Mouse (Mus musculus) myocyte (in vitro differentiated cells): ENCODE data around the gene Etd. TPM values are rescaled to one million over a fixed set of nuclear protein-coding genes. Genes with fewer than 3 reads are reported as not detected.
A peak's percentile ranks its signal among the peaks of the same experiment; 100 is the strongest.
"Not testable (repeated sequence)": the region's sequence is repeated elsewhere in the genome, so short reads cannot be mapped to it uniquely, and the experiment has no call there.

Source experiments
- H3K27me3 ChIP-seq: one replicate; pipeline ENCODE4 v1.6.1; 2011; ENCODE audit not compliant: control insufficient read depth, insufficient read depth, insufficient read length
- H3K36me3 ChIP-seq: one replicate; pipeline ENCODE4 v1.6.1; 2011; ENCODE audit not compliant: control insufficient read depth, insufficient read depth
- H3K4me2 ChIP-seq: one replicate; pipeline ENCODE4 v1.6.1; 2011; ENCODE audit warnings: low read depth, control low read depth
- H3K4me3 ChIP-seq: one replicate; pipeline ENCODE4 v1.5.1; 2011; ENCODE audit warnings: mild to moderate bottlenecking, control low read depth, moderate library complexity
- H3K79me2 ChIP-seq: one replicate; pipeline ENCODE4 v1.6.1; 2011; ENCODE audit not compliant: control insufficient read depth, insufficient read depth
- H3ac ChIP-seq: one replicate; pipeline ENCODE4 v1.6.1; 2011; ENCODE audit not compliant: control insufficient read depth, insufficient read length
- CEBPB ChIP-seq: IDR thresholded peaks from 2 replicates; pipeline ENCODE4 v1.6.1; 2011; ENCODE audit warnings: mild to moderate bottlenecking, moderate library complexity; ENCODE audit not compliant: poor library complexity, insufficient read depth, severe bottlenecking
- E2F4 ChIP-seq: IDR thresholded peaks from one replicate; pipeline ENCODE4 v1.6.1; 2011; ENCODE audit warnings: mild to moderate bottlenecking, control low read depth, moderate library complexity; ENCODE audit not compliant: insufficient read depth
- MAX ChIP-seq: IDR thresholded peaks from one replicate; pipeline ENCODE4 v1.6.1; 2011; ENCODE audit warnings: low read depth, mild to moderate bottlenecking, control low read depth
- MYOD1 ChIP-seq, 3 experiments: IDR thresholded peaks; one replicate each; pipeline ENCODE4 v1.6.1; 2011; ENCODE audit warnings: control low read depth in 2 of 3, low read depth in 2 of 3, mild to moderate bottlenecking in 2 of 3, moderate library complexity in 1 of 3; ENCODE audit not compliant: insufficient read length in 2 of 3, control insufficient read depth in 1 of 3
- MYOG ChIP-seq, 3 experiments: IDR thresholded peaks; one replicate each; pipeline ENCODE4 v1.6.1; 2011; ENCODE audit warnings: control low read depth in 2 of 3, low read depth in 2 of 3, mild to moderate bottlenecking in 2 of 3; ENCODE audit not compliant: insufficient read length in 2 of 3, control insufficient read depth in 1 of 3, insufficient read depth in 1 of 3
- POLR2A ChIP-seq: IDR thresholded peaks from one replicate; pipeline ENCODE4 v1.6.1; 2011; ENCODE audit warnings: low read depth, mild to moderate bottlenecking, control low read depth, moderate library complexity; ENCODE audit not compliant: insufficient read length
- POLR2AphosphoS2 ChIP-seq: IDR thresholded peaks from one replicate; pipeline ENCODE4 v1.6.1; 2011; ENCODE audit warnings: low read depth, control low read depth; ENCODE audit not compliant: insufficient read length
- REST ChIP-seq: IDR thresholded peaks from one replicate; pipeline ENCODE4 v1.6.1; 2011; ENCODE audit warnings: mild to moderate bottlenecking, control low read depth, moderate library complexity; ENCODE audit not compliant: insufficient read depth, insufficient read length
- SRF ChIP-seq: IDR thresholded peaks from one replicate; pipeline ENCODE4 v1.6.1; 2011; ENCODE audit warnings: low read depth; ENCODE audit not compliant: control insufficient read depth, insufficient read length
- TCF12 ChIP-seq: IDR thresholded peaks from one replicate; pipeline ENCODE4 v1.6.1; 2011; ENCODE audit warnings: mild to moderate bottlenecking, control low read depth; ENCODE audit not compliant: poor library complexity, insufficient read depth, severe bottlenecking
- TCF3 ChIP-seq: IDR thresholded peaks from one replicate; pipeline ENCODE4 v1.6.1; 2011; ENCODE audit warnings: low read depth, control low read depth; ENCODE audit not compliant: insufficient read length
- USF1 ChIP-seq: IDR thresholded peaks from one replicate; pipeline ENCODE4 v1.6.1; 2011; ENCODE audit warnings: low read depth, mild to moderate bottlenecking, control low read depth, moderate library complexity
- polyA plus RNA-seq: library from polyadenylated mRNA; unstranded; fragments of >200 nt; fragmentation: generic; extraction: Trizol; gene quantifications from one replicate; pipeline ENCODE4 v1.2.1, GENCODE M21; 2012; ENCODE audit warnings: missing spikeins

The Etd gene
- not detected for polyA plus RNA-seq

DNA sequence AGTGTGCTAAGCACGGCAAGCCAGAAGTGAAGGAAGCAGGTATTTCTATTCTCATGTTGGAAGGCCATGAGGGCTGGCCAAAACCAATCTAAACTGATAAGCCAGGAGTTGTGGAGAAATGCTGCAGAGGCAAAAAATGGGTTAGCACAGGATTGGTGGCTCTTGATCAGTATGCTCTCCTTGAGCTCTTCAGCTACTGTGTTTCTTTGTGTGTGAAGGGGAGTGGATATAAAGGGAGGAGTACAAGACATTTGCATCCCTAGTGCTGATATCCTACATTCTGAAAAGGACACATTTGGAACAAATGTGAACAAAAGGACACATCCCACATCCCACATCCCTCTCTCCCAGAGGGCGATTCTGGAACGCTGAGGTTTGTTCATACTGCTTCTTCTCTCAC, at the start of gene Etd:
Gene Etd, plus strand, starts transcription at position 301 of the 400 bp plus-strand sequence.
- H3K79me2 ChIP-seq, result no peaks in the 10 kb centered on the region
- H3K36me3 ChIP-seq, result no peaks in the 10 kb centered on the region
- no peak within 1 kb of the TSS for H3ac ChIP-seq
- H3K4me2 ChIP-seq, result no peak within 1 kb of the TSS
- H3K27me3 ChIP-seq, result no peaks in the 10 kb centered on the region
- TF ChIP-seq POLR2A (no peak), SRF (no peak), TCF12 (no peak), MAX (no peak), E2F4 (no peak), MYOG (IDR thresholded peaks at IDR 0.05; ENCODE audit: control insufficient read depth in 1 of 3, insufficient read depth in 1 of 3, insufficient read length in 2 of 3, low read depth in 2 of 3) (no peak), MYOD1 (IDR thresholded peaks at IDR 0.05; ENCODE audit: control insufficient read depth in 1 of 3, insufficient read length in 2 of 3, low read depth in 2 of 3) (no peak), POLR2AphosphoS2 (no peak), REST (no peak), CEBPB (no peak), USF1 (no peak), TCF3 (no peak)
- no peak within 1 kb of the TSS for H3K4me3 ChIP-seq

- Histone ChIP-seq H3K79me2 (no peaks in the 10 kb centered on the region), H3ac (no peak overlapping the region), H3K27me3 (no peaks in the 10 kb centered on the region), H3K36me3 (no peaks in the 10 kb centered on the region), H3K4me2 (no peak overlapping the region), H3K4me3 (no peak overlapping the region)
- TF ChIP-seq MYOG (IDR thresholded peaks at IDR 0.05; ENCODE audit: control insufficient read depth in 1 of 3, insufficient read depth in 1 of 3, insufficient read length in 2 of 3, low read depth in 2 of 3), result peak in 2 of 3 experiments; percentile 56 to 60
- no peak for TF ChIP-seq USF1
- peak; percentile 35 to 62 (median 45) for TF ChIP-seq MYOD1 (IDR thresholded peaks at IDR 0.05; ENCODE audit: control insufficient read depth in 1 of 3, insufficient read length in 2 of 3, low read depth in 2 of 3)
- TF ChIP-seq TCF12, result peak; percentile 50
Observed at GRCm38 (mm10) chrX:53386362-53386761, 48.4 kb upstream of the Etd start.

GRCm38 (mm10) chrX:53432888-53433287, 1.8 kb upstream of the Etd start:
- no peaks in the 10 kb centered on the region for H3K79me2 ChIP-seq
- no peak overlapping the region for H3ac ChIP-seq
- H3K4me2 ChIP-seq, result no peak overlapping the region
- no peaks in the 10 kb centered on the region for H3K36me3 ChIP-seq
- H3K27me3 ChIP-seq, result no peaks in the 10 kb centered on the region
- TF ChIP-seq POLR2AphosphoS2 (no peak), MYOD1 (IDR thresholded peaks at IDR 0.05; ENCODE audit: control insufficient read depth in 1 of 3, insufficient read length in 2 of 3, low read depth in 2 of 3) (no peak), MAX (no peak), E2F4 (no peak), REST (no peak), SRF (no peak), TCF12 (no peak), USF1 (no peak)
- H3K4me3 ChIP-seq, result no peak overlapping the region

DNA sequence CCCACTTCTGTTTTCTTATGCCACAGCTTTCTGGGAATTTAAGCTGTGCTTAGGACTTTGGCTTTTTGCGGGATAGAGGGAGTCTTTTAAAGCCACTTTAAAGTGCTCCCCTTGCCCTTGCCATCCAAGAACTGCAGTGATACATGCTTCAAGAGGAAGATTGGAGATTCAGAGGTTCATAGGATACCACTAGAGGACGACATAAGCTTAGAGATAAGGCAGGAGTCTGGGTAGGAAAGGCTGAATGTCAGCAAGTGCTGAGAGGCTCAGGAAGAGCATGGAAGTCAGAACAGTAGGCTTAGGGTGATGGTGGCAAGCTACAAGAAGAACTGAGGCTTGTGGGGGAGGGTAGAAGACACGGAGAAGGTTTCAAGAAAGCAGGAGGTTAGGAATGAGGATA, 24.9 kb downstream of the Etd start:
- H3K36me3 ChIP-seq, result no peaks in the 10 kb centered on the region
- no peaks in the 10 kb centered on the region for H3K27me3 ChIP-seq
- TF ChIP-seq USF1 (no peak), REST (no peak), CEBPB (no peak), TCF3 (no peak), SRF (no peak), TCF12 (no peak), E2F4 (no peak), POLR2AphosphoS2 (no peak), MYOG (IDR thresholded peaks at IDR 0.05; ENCODE audit: control insufficient read depth in 1 of 3, insufficient read depth in 1 of 3, insufficient read length in 2 of 3, low read depth in 2 of 3) (no peak)
- no peak overlapping the region for H3K4me3 ChIP-seq
- H3K4me2 ChIP-seq, result no peak overlapping the region
- H3K79me2 ChIP-seq, result no peaks in the 10 kb centered on the region
- no peak overlapping the region for H3ac ChIP-seq

GRCm38 (mm10) chrX:53464194-53464593, 29.5 kb downstream of the Etd start:
- H3ac ChIP-seq, H3K4me3 ChIP-seq, H3K4me2 ChIP-seq, H3K27me3 ChIP-seq, H3K36me3 ChIP-seq, H3K79me2 ChIP-seq: not testable (repeated sequence)

Other genes with a start within 250 kb of the Etd start
- gene Plac1, start 194.8 kb upstream of the Etd start, polyA plus RNA-seq, result 0.84 TPM
- gene Fam122b, start 165.1 kb upstream of the Etd start, polyA plus RNA-seq, result 1.1 TPM
- gene Fam122c, start 161.5 kb upstream of the Etd start, polyA plus RNA-seq, result not detected
- 20.0 TPM for gene Mospd1, start 64.4 kb upstream of the Etd start, polyA plus RNA-seq
- 3.3 TPM for gene Rtl8c, start 173.1 kb downstream of the Etd start, polyA plus RNA-seq
- gene Gm14597, start 174.1 kb downstream of the Etd start, polyA plus RNA-seq, result not detected
- 83.8 TPM for gene Rtl8a, start 208.8 kb downstream of the Etd start, polyA plus RNA-seq
- 75.5 TPM for gene Rtl8b, start 235.5 kb downstream of the Etd start, polyA plus RNA-seq